Mouse (Mus musculus): ENCODE measurements around the gene Osr1.

DNA sequence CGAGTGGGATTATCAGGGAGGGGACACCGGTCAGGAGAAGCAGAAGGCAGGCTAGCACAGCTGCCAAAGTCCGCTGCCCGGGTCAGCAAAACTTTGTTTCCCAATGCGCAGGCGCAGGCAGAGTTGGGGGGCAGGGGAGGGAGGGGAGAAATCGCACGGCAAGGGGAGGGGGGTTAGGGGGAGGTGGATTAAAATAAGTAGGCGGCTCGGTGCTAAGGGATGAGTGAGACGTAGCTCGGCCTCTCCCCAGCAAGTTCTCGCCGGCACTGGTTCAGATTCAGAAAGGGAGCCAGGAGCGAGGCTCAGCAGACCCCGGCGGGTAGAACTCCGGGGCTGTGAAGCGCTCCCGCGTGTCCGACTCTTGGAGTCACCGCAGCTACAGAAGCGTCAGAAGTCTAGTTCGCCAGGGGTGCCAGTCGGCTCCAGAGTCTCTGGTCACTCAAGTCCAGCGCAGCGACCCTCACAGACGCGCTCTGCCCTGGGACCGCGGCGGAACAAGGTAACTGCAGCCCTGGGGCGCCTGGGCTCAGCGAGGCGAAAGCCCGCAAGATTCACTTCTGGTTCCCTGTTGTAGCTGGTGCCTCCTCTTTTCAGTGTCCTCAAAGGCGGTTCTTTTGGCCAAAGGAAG is 4.4 kb downstream of the Osr1 start:
- TF ChIP-seq CTCF (IDR thresholded peaks at IDR 0.05 in 2 of 3, conservative IDR thresholded peaks at IDR 0.05 in 1 of 3; ENCODE audit: control insufficient read depth in 1 of 3, insufficient read depth in 1 of 3, low read depth in 2 of 3, low read length in 3 of 3, poor library complexity in 1 of 3, severe bottlenecking in 1 of 3) (no peak), POLR2A (IDR thresholded peaks at IDR 0.05; ENCODE audit: control insufficient read depth in 1 of 2, insufficient read depth in 1 of 2, low read depth in 1 of 2, low read length in 2 of 2, poor library complexity in 1 of 2) (no peak)
